ENCODE assay signal across 24 mouse cellular contexts in genomic region chr7:36462422-36462833, GRCm38 (mm10).
DNase-seq lines count a peak whose midpoint lies in the region; ATAC-seq and TF ChIP-seq lines count a peak whose summit lies in the region.
"Had no signal": no experiment of that assay in that cellular context is flagged by ENCODE, and none has a peak within 500 bp of the region (broad histone marks: within the 10 kb centered on the region; RNA-seq: fewer than 3 reads in every experiment).

No protein-coding gene starts in this region.

- no peaks in the 10 kb centered on the region for H3K79me2 ChIP-seq in liver, adult 2 months (ENCODE audit: control insufficient read depth, insufficient read depth, low read length)

- TF ChIP-seq CTCF in intestine, postnatal 0 days (IDR thresholded peaks at IDR 0.05; ENCODE audit: low read depth) = no peak
- no peak for TF ChIP-seq CTCF in liver, adult 2 months (IDR thresholded peaks at IDR 0.05; ENCODE audit: low read depth, low read length)

- no peaks in the 10 kb centered on the region for H3K9me3 ChIP-seq in intestine, postnatal 0 days (ENCODE audit: control insufficient read depth)
- H3K9me3 ChIP-seq in intestine, embryonic 15.5 days = no peaks in the 10 kb centered on the region
- H3K9me3 ChIP-seq in liver, embryonic 12.5 days (replicated peaks) = no peaks in the 10 kb centered on the region
- H3K9me3 ChIP-seq in lung, embryonic 15.5 days = no peaks in the 10 kb centered on the region
- H3K9me3 ChIP-seq: embryonic facial prominence, embryonic 13.5 days; forebrain, embryonic 12.5 days; heart, embryonic 15.5 days; hindbrain, embryonic 13.5 days; limb, embryonic 15.5 days; midbrain, embryonic 15.5 days; neural tube, embryonic 13.5 days had no signal

- H3K27ac ChIP-seq in intestine, postnatal 0 days (ENCODE audit: low read depth, low read length) = peak overlapping the region; percentile 15; the same call in 1 of the 2 replicates
- H3K27ac ChIP-seq in intestine, embryonic 15.5 days = no peak overlapping the region
- H3K27ac ChIP-seq in liver, adult 2 months (replicated peaks; ENCODE audit: insufficient read depth, low read depth, low read length) = no peak overlapping the region
- H3K27ac ChIP-seq in liver, embryonic 12.5 days = no peak overlapping the region
- peak overlapping the region; percentile 11; the same call in 1 of the 2 replicates for H3K27ac ChIP-seq in lung, embryonic 15.5 days
- H3K27ac ChIP-seq: embryonic facial prominence, embryonic 13.5 days; forebrain, embryonic 12.5 days; heart, embryonic 15.5 days; hindbrain, embryonic 13.5 days; left cerebral cortex, adult 2 months; limb, embryonic 15.5 days; midbrain, embryonic 15.5 days; neural tube, embryonic 13.5 days had no signal

- no peaks in the 10 kb centered on the region for H3K27me3 ChIP-seq in intestine, postnatal 0 days (replicated peaks; ENCODE audit: control insufficient read depth, insufficient read depth, low read length)
- H3K27me3 ChIP-seq in intestine, embryonic 15.5 days (replicated peaks) = no peaks in the 10 kb centered on the region
- H3K27me3 ChIP-seq in liver, adult 2 months (ENCODE audit: control insufficient read depth, insufficient read depth, low read length) = no peaks in the 10 kb centered on the region
- H3K27me3 ChIP-seq in liver, embryonic 12.5 days (replicated peaks) = no peaks in the 10 kb centered on the region
- H3K27me3 ChIP-seq in lung, embryonic 15.5 days = no peaks in the 10 kb centered on the region
- H3K27me3 ChIP-seq: embryonic facial prominence, embryonic 13.5 days; forebrain, embryonic 12.5 days; heart, embryonic 15.5 days; hindbrain, embryonic 13.5 days; limb, embryonic 15.5 days; midbrain, embryonic 15.5 days; neural tube, embryonic 13.5 days had no signal

- no peaks in the 10 kb centered on the region for H3K4me1 ChIP-seq in intestine, postnatal 0 days (replicated peaks; ENCODE audit: control insufficient read depth, insufficient read depth, low read length)
- no peaks in the 10 kb centered on the region for H3K4me1 ChIP-seq in intestine, embryonic 15.5 days (replicated peaks)
- no peaks in the 10 kb centered on the region for H3K4me1 ChIP-seq in liver, adult 2 months (ENCODE audit: control insufficient read depth, insufficient read depth, low read length)
- no peaks in the 10 kb centered on the region for H3K4me1 ChIP-seq in liver, embryonic 12.5 days
- no peaks in the 10 kb centered on the region; the same call in 1 of the 2 replicates for H3K4me1 ChIP-seq in lung, embryonic 15.5 days
- H3K4me1 ChIP-seq: embryonic facial prominence, embryonic 13.5 days; forebrain, embryonic 12.5 days; heart, embryonic 15.5 days; hindbrain, embryonic 13.5 days; limb, embryonic 15.5 days; midbrain, embryonic 15.5 days; neural tube, embryonic 13.5 days had no signal

- H3K9ac ChIP-seq in intestine, postnatal 0 days (ENCODE audit: low read depth, low read length) = no peak overlapping the region
- H3K9ac ChIP-seq in intestine, embryonic 15.5 days = no peak overlapping the region
- no peak overlapping the region for H3K9ac ChIP-seq in liver, adult 2 months (ENCODE audit: low read depth, low read length)
- no peak overlapping the region for H3K9ac ChIP-seq in liver, embryonic 12.5 days
- no peak overlapping the region for H3K9ac ChIP-seq in lung, embryonic 15.5 days
- H3K9ac ChIP-seq: embryonic facial prominence, embryonic 13.5 days; forebrain, embryonic 12.5 days; heart, embryonic 15.5 days; hindbrain, embryonic 13.5 days; limb, embryonic 15.5 days; midbrain, embryonic 15.5 days; neural tube, embryonic 13.5 days had no signal

- WGBS in intestine, postnatal 0 days = 54% methylated on average over 5 of the region's 5 CpGs
- 40% methylated on average over 5 of the region's 5 CpGs for WGBS in intestine, embryonic 15.5 days
- 73% methylated on average over 5 of the region's 5 CpGs for WGBS in liver, adult 2 months
- WGBS in liver, embryonic 12.5 days (ENCODE audit: insufficient replicate concordance) = 63% methylated on average over 5 of the region's 5 CpGs
- 37% methylated on average over 5 of the region's 5 CpGs for WGBS in lung, embryonic 15.5 days

- no peaks in the 10 kb centered on the region for H3K36me3 ChIP-seq in intestine, postnatal 0 days (ENCODE audit: control insufficient read depth, insufficient read depth)
- no peaks in the 10 kb centered on the region for H3K36me3 ChIP-seq in intestine, embryonic 15.5 days
- no peaks in the 10 kb centered on the region for H3K36me3 ChIP-seq in liver, adult 2 months (ENCODE audit: control insufficient read depth, insufficient read depth, low read length)
- no peaks in the 10 kb centered on the region for H3K36me3 ChIP-seq in liver, embryonic 12.5 days
- no peaks in the 10 kb centered on the region for H3K36me3 ChIP-seq in lung, embryonic 15.5 days
- H3K36me3 ChIP-seq: embryonic facial prominence, embryonic 13.5 days; forebrain, embryonic 12.5 days; heart, embryonic 15.5 days; hindbrain, embryonic 13.5 days; limb, embryonic 15.5 days; midbrain, embryonic 15.5 days; neural tube, embryonic 13.5 days had no signal

- no peak overlapping the region for H3K4me3 ChIP-seq in intestine, postnatal 0 days (ENCODE audit: low read depth, low read length)
- no peak overlapping the region for H3K4me3 ChIP-seq in intestine, embryonic 15.5 days (replicated peaks)
- H3K4me3 ChIP-seq in liver, adult 2 months (ENCODE audit: insufficient read depth, low read depth, low read length) = no peak overlapping the region
- no peak overlapping the region for H3K4me3 ChIP-seq in liver, embryonic 12.5 days
- H3K4me3 ChIP-seq in lung, embryonic 15.5 days = no peak overlapping the region
- H3K4me3 ChIP-seq: embryonic facial prominence, embryonic 13.5 days; erythroblast, embryonic 14.5 days; forebrain, embryonic 12.5 days; heart, embryonic 15.5 days; hindbrain, embryonic 13.5 days; left cerebral cortex, adult 2 months; limb, embryonic 15.5 days; midbrain, embryonic 15.5 days; myocyte; neural tube, embryonic 13.5 days had no signal

- TF ChIP-seq POLR2A in liver, adult 2 months (IDR thresholded peaks at IDR 0.05; ENCODE audit: extremely low read depth, insufficient read depth, low read length) = no peak

- H3K4me2 ChIP-seq in intestine, postnatal 0 days (replicated peaks; ENCODE audit: low read depth) = no peak overlapping the region
- H3K4me2 ChIP-seq in intestine, embryonic 15.5 days (replicated peaks) = no peak overlapping the region
- H3K4me2 ChIP-seq in liver, embryonic 12.5 days = no peak overlapping the region
- H3K4me2 ChIP-seq in lung, embryonic 15.5 days = no peak overlapping the region
- H3K4me2 ChIP-seq: embryonic facial prominence, embryonic 13.5 days; forebrain, embryonic 12.5 days; heart, embryonic 15.5 days; hindbrain, embryonic 13.5 days; limb, embryonic 15.5 days; midbrain, embryonic 15.5 days; neural tube, embryonic 13.5 days had no signal

- no peak for ATAC-seq in intestine, postnatal 0 days
- ATAC-seq in intestine, embryonic 15.5 days = no peak
- no peak for ATAC-seq in liver, embryonic 12.5 days
- peak; percentile 83 for ATAC-seq in lung, embryonic 15.5 days (ENCODE audit: borderline replicate concordance, extremely low read depth, low FRiP score, low TSS enrichment)
- ATAC-seq: CD4-positive, CD25-positive, alpha-beta regulatory T cell, adult 4 months; midbrain, embryonic 15.5 days had no signal

- peak; percentile 3 for DNase-seq in liver, adult 2 months (ENCODE audit: extremely low read depth, low read depth, low spot score)
- DNase-seq in lung, postnatal 25 days (ENCODE audit: low spot score) = peak; percentile 46
- no peak for DNase-seq in frontal cortex, adult 2 months (ENCODE audit: extremely low spot score in 1 of 2, low spot score in 1 of 2)
- DNase-seq: adrenal gland, postnatal 14 days; cerebellum, adult 2 months; cerebellum, postnatal 25 days; gastrocnemius, postnatal 36 days; heart, postnatal 36 days; left cerebral cortex, postnatal 4 days had no signal

Comparison
In these comparisons a context has a peak if more than half of its experiments do, and no peak if none do; other contexts are left out.
1. H3K27ac ChIP-seq: peak in intestine, postnatal 0 days (single experiment) and lung, embryonic 15.5 days (single experiment); none in intestine, embryonic 15.5 days (single experiment), liver, adult 2 months (single experiment) and liver, embryonic 12.5 days (single experiment).
2. DNase-seq: peak in liver, adult 2 months (single experiment) and lung, postnatal 25 days (single experiment); none in frontal cortex, adult 2 months (0 of 2).